Mouse (Mus musculus): Measurements from ENCODE around the gene Cyp2j9. TPM values are rescaled to one million over a fixed set of nuclear protein-coding genes. Genes with fewer than 3 reads are reported as not detected.
"Not testable (repeated sequence)": the region's sequence is repeated elsewhere in the genome, so short reads cannot be mapped to it uniquely, and the experiment has no call there.

Cyp2j9 gene
- 3.0 and 7.1 TPM in 2 replicates for total RNA-seq (2015)
- 6.9 and 7.8 TPM in 2 replicates for total RNA-seq (2017)

DNA sequence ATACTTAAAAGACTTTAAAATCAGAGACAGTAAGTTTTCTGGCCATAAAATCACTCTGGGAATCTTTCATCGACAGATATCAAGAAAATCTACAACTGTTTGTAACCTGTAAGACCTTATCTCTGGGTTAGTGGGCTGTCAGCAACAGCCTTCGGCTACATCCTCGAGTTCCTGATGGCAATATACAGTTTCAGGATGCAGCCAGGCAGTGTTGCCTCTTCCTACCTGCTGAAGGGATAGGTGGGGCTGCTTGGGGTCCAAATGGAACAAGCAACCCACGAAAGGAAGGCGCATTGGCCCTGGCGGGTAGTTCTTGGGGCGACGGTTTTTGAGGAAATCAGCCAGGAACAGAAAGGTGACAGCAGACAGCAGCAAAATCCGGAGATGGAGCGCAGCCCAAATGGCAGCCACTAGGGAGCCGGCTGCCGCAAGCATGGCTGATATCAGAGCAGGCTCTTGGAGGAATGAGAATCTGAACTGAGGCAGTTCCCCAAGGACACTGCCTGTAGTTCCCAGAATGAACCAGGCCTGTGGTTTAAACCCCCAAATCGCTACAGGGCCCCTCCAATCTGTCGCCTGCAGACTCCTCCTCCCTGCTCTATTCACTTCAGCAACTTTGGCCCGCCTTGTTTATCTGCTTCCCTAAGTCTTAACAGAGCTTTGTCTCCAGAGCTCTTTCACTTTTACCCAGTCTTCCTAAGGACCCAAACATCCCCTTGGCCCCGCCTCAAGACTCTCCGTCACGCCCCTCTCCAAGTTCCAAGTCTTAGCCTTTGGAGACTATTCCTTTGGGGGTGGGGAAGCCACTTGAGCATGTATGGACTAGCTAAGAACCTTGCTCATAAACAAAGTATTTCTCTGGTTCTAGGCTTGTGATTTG, at the start of gene Cyp2j9:
Cyp2j9 (minus strand) TSS at position 668 of the 880 bp plus-strand sequence.
- peak; percentile 92 for ATAC-seq (replicated peaks; ENCODE audit: poor library complexity)

DNA sequence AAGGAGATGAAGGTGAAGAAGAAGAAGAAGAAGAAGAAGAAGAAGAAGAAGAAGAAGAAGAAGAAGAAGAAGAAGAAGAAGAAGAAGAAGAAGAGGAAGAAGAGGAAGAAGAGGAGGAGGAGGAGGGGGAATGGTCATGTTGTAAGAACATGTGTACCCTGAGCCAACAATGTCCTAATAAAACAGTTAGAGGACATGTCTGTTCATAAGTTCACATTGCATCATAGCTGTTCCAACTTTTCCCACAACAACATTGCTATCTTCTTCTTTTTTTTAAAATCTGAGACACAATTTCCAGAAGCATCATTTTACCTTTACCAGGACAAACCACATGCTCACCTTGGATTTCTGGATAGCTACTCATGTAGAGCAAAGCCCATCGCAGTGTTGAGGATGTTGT, 44.1 kb upstream of the Cyp2j9 start:
- ATAC-seq (replicated peaks; ENCODE audit: poor library complexity): no peak

DNA sequence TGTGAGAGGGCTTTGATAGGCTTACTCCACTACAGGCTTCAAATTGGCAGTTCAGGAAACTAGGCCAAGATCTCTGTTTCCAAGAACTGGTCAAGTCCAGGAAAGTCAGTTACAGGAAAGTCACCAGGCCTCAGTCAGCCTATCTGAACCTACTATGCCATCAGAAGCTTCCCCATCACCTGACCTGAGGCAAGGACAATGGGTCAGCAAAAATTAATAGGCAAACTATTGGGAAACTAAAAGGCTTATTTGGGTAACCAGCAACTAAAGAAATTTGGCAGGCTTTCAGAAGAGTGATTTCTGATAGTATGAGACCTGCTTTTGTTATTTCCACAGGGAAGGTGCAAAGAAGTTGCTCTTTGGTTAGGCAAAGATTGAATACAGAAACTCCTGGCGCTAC, 31.1 kb upstream of the Cyp2j9 start:
- ATAC-seq (replicated peaks; ENCODE audit: poor library complexity): no peak

DNA sequence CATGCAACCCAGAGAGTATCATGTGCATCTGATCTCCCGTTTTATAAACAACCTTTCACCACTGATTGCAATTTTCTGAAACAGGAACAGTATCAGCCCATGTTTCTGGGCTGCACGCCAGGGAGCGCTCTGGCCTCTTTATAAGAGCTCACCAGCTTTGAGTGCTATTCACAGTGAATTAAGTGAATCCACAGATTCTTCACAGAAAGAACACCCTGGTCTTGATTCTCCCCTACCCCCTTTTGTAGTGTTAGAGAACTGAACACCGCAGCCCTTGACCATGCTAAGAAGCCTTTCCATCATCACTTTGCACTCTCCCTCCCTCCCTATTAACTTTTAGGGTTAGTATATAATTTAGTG, 393 bp upstream of the Cyp2j9 start:
- peak; percentile 75 for ATAC-seq (replicated peaks; ENCODE audit: poor library complexity)

DNA sequence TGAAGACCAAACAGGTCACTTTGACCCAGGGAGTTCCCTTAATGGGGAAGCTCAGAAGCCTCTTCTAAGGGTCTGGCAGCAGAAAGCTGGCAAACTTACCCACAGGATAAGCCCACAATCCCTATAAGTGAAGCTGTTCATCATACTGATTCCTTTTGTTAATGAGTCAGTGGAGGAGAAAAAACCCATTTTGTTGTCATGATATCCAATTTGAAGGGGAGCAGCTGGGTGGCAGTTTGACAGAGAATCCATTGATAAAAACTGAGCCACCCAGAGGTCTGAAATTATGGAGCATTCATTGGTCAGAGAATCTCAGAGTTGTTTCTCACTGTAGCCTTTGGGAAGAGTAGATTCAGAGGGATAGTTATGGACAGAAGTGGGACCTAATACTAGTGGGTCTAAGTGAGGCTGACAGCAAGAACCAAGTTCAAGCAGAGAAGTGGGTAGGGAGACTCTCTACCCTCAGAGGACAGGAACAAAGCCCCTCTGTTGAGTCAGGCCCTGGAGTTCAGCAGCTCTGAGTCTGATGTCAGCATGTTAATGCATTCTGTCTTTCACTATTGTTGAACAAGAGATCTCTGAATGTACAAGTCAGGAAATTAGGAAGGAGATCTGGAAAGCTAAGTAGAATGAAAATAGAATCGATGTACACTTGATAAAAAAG, 9.8 kb downstream of the Cyp2j9 start:
- no peak for ATAC-seq (replicated peaks; ENCODE audit: poor library complexity)

DNA sequence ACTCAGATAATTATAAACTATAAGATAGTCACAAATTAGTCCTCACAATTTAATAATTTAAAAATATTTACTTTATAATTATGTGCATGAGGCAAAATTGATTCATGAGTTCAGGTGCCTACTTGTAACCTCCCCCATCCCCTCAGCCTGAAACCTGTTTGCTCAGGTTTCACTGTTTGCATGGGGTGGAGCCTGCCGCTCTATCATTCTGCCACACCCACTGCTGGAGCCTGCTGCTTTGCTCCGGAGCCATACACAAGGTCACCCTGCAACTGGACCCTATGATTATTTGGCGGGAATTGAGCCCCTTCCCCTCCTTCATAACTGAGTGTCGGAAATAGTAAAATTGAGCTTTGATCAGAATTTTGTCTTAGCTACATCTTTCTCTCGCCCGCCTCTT, 11.0 kb downstream of the Cyp2j9 start:
- ATAC-seq (replicated peaks; ENCODE audit: poor library complexity): not testable (repeated sequence)

DNA sequence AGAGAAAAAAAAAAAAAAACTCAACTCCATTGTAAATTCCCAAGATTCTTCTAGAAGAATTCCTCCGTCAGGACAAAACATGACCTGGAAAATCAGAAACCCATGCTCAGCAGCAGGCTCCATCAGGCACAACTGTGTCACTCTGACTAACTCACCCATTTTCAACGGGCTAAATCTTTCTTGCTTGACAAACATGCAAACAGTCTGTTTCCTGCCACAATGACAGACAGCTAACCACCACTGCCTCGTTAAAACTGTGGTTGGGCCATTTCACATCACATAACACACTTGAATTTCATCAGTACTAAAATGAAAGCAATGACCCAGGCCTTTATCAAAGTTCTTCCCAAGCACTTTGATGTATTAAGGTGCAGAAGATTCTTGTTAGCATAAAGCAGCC, 21.9 kb downstream of the Cyp2j9 start:
- peak; percentile 95 for ATAC-seq (replicated peaks; ENCODE audit: poor library complexity)

DNA sequence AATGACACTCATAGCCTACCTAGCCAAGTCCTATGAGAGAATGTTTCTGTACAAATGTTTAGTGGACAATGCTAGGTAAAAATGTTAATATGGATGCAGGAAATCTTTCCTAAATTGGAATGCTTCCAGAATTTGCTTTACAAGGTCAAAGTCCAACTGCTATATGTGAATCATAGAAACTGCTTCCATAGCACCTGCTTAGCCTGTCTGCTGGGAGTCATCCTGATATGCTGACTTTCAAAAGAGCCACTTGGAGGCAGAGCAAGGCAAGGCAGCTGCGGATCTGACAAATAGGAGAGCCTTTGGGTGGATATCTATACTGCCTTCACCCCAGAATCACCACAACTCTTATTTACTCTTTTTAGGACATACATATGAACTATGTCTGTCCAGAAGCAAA, 23.4 kb downstream of the Cyp2j9 start:
- no peak for ATAC-seq (replicated peaks; ENCODE audit: poor library complexity)

DNA sequence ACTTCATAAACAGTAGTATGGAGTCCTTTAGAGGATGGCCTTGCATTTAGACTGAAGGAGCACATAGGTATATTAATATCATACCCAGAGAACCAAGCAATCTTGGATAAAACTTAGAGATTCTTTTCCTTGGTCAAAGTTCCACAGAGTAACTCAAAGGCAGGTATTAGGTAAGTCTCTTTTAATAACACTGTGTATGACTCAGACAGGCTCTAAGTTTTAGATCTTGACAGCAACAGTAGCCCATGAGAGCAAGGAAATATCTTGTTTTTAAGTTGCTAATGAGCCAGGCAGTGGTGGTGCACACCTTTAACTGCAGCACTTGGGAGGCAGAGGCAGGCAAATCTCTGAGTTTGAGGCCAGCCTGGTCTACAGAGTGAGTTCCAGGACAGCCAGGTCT, 25.6 kb downstream of the Cyp2j9 start:
- no peak for ATAC-seq (replicated peaks; ENCODE audit: poor library complexity)

DNA sequence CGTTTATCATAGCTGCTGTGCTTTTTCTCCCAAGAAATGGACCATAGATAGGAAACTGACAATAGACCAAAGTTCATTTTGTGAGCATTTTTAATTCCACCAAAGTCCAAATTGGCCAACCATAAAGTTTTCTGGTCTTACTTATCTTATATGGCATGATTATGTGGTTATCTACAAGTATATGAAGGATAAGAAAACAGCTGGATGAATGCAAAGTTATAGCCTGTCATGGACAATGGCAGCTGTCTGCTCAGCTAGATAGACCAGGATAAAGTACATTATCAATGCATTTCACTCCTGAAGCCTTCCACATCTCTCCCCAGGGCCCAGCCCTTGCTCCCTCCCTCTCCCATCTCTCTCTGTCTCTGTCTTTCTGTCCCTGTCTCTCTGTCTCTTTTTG, 30.9 kb downstream of the Cyp2j9 start:
- no peak for ATAC-seq (replicated peaks; ENCODE audit: poor library complexity)

DNA sequence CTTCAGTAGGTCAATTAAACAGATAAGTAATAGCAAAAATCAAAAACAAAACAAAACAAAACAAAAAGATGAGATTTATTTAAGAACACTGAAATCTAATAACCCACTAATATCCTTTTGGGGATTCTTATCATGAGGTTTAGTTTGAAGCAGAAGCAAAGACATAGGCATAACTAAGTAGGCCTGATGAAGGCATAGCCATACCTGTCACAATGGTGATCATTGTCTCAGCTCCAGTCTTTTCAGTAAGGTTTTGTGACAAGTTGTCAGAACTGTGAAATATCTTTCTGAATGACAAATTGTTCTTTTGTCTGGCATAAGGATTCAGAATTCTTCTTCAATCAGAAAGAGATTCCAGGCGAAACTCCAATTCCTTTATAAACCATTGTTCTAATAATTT, 31.6 kb downstream of the Cyp2j9 start:
- no peak for ATAC-seq (replicated peaks; ENCODE audit: poor library complexity)

DNA sequence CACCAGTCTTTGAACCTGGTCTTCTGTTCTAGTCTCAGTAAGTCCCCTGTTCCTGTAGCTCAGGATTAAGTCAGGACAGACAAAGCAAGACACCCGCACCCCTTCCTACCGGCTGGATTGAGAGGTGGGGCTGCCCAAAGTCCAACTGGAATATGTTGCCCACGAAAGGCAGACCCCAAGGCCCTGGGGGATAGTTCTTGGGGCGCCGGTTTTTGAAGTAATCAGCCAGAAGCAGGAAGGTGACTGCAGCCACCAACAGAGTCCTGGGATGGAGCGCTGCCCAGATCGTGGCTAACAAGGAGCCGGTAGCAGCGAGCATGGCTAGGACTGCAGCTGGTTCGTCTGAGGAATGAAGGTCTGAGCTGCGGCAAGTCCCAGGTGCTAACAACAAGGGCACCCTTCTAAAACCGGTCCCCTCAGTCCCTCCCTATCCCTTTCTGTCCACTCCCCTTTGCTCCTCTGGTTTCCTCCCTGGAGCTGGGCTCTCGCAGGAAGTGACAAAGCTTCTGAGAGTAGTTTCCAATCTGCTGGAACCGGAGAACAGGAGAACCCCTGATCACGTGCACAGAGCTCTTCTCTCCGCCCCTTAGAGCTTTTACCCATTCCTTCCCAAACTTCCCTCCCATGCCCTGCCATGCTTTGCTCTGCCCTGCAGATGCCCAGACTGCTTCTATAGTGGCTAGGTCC, 38.1 kb downstream of the Cyp2j9 start, which contains the start of gene Cyp2j6:
Cyp2j6 (minus strand) TSS at position 529 of the 687 bp plus-strand sequence.
- peak; percentile 83 for ATAC-seq (replicated peaks; ENCODE audit: poor library complexity)

DNA sequence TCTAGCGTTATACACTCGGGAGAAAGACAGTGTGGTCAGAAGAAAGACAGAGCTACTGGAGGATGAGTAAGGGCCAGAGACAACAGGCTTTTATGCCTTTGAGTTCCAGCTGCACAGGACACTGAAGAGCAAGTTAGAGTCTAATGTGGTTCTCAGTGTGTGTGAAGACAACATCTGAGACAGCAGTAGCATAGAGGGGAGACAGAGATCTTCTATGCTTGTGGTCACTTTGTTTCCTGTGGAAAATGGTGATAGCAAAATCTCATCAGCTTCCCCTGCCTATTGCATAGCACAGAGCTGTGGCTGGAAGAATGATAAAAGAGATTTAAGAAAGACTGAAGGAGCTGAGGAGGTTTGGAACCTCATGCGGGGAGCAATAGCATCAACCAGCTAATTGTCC, 39.8 kb downstream of the Cyp2j9 start:
- peak; percentile 62 for ATAC-seq (replicated peaks; ENCODE audit: poor library complexity)

DNA sequence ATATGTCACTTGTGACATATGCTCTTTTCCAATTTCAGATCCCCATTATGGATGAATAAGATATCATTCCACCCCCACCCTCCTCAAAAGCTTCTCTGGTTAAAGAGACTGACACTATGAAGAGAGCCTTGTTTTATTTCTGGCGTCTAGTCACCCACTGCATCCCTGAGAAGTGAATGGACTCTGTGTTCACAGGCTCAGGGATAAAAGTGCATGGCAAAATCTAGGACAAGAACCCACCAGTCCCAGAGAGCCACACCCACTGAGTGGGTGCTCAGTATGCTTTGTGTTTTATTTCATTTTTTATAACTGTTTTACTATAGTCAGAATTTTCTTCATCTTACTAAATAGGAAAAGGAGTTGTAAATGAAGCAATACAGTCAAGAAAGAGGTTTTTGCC, 45.4 kb downstream of the Cyp2j9 start:
- no peak for ATAC-seq (replicated peaks; ENCODE audit: poor library complexity)

DNA sequence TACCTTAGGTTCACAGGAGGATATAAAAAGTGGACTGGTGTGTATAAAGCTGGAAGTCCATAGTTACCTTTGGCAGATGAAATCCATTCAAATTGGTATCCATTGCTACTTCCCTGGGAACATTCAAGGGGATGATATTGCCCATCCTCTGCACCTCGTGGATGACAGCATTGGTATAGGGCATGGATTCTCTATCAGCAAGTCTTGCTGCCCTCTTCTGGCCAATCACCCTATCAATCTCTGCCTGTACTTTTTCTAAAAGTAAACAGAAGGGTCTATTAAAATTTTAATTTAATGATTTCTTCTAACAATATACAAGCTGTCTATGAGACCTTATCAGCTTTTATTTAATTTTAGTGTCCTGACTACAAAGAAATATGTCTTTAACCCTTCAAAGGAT, 65.6 kb downstream of the Cyp2j9 start:
- ATAC-seq (replicated peaks; ENCODE audit: poor library complexity): peak; percentile 55

DNA sequence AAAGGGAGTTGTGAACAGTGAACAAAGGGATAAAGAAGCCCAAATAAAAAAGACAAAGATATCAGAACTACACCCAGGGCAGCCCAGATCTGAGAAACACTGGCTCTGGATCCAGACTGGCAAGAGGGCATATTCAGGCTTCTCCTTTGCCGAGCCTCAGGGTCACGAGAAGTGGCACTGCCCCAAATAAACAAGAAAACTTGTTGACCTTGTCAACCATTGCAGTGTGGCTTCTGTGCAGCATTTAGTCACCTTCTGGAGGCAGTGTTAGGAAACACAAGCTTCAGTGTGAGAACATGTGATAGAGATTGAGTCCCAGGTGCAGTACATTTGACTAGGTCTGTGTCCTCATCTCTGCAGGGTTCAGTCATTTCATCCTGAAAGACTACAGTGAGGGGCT, 69.1 kb downstream of the Cyp2j9 start:
- no peak for ATAC-seq (replicated peaks; ENCODE audit: poor library complexity)

Other genes starting within 250 kb of the Cyp2j9 start
- gene Cyp2j11, start 242.9 kb downstream of the Cyp2j9 start, total RNA-seq (2015): not detected in 2 replicates
- not detected in 2 replicates for gene Cyp2j11, start 242.9 kb downstream of the Cyp2j9 start, total RNA-seq (2017)
- not detected in 2 replicates for gene Cyp2j8, start 84.2 kb downstream of the Cyp2j9 start, total RNA-seq (2015)
- not detected in 2 replicates for gene Cyp2j8, start 84.2 kb downstream of the Cyp2j9 start, total RNA-seq (2017)
- 2.4 and 3.1 TPM in 2 replicates for gene Cyp2j6, start 37.9 kb downstream of the Cyp2j9 start, total RNA-seq (2015)
- 2.5 and 2.8 TPM in 2 replicates for gene Cyp2j6, start 37.9 kb downstream of the Cyp2j9 start, total RNA-seq (2017)
- gene Cyp2j5, start 72.6 kb upstream of the Cyp2j9 start, total RNA-seq (2015): not detected in 2 replicates
- not detected in 2 replicates for gene Cyp2j5, start 72.6 kb upstream of the Cyp2j9 start, total RNA-seq (2017)
- gene Gm12695, start 193.6 kb upstream of the Cyp2j9 start, total RNA-seq (2015): not detected in 2 replicates
- gene Gm12695, start 193.6 kb upstream of the Cyp2j9 start, total RNA-seq (2017): not detected in 2 replicates

Data from megakaryocyte progenitor cell, adult 5-6 weeks (primary cell).